Mouse (Mus musculus): ENCODE measurements around the gene Rnf144b. TPM values are rescaled to one million over a fixed set of nuclear protein-coding genes. Genes with fewer than 3 reads are reported as not detected.

Rnf144b gene
- polyA plus RNA-seq, 1 experiment from 2014 or later = 0.98 TPM

DNA sequence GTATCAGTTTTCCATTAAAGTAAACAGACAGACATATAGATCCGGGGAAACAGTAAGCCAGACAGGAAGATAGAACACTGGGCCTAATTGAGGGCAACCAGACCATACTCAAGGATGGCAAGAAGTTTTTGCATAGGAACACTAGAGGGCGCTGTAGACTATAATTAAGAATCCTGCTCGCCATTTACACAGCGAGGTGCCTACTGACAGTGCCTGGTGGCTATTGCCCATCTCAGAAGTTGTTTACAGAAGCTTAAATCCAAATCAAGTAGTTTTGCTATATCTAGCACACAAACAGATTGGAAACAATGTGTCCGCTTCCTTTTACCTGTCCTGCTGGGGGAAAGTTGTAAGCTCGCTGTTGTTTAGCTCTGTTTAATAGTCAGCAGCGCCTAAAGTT is 29.9 kb downstream of the Rnf144b start:
- Histone ChIP-seq H3K9me3 (replicated peaks) (no peaks in the 10 kb centered on the region), H3K4me3 (replicated peaks) (no peak overlapping the region), H3K4me2 (no peak overlapping the region), H3K9ac (no peak overlapping the region), H3K27ac (no peak overlapping the region), H3K27me3 (no peaks in the 10 kb centered on the region), H3K36me3 (no peaks in the 10 kb centered on the region), H3K4me1 (replicated peaks) (peaks cover 8% of the 10 kb centered on the region; the same call in 1 of the 2 replicates)
- 34% methylated on average over 7 of the region's 7 CpGs for WGBS (ENCODE audit: insufficient replicate concordance)
- DNase-seq (peak; percentile 34), ATAC-seq (ENCODE audit: low read depth) (no peak)

GRCm38 (mm10) chr13:47153206-47153605 is 30.8 kb downstream of the Rnf144b start:
- H3K36me3 ChIP-seq = no peaks in the 10 kb centered on the region
- no peak for ATAC-seq (ENCODE audit: low read depth)
- no peak overlapping the region for H3K27ac ChIP-seq
- no peak overlapping the region for H3K4me2 ChIP-seq
- 70% methylated on average over 5 of the region's 5 CpGs for WGBS (ENCODE audit: insufficient replicate concordance)
- no peak overlapping the region for H3K4me3 ChIP-seq (replicated peaks)
- no peaks in the 10 kb centered on the region for H3K9me3 ChIP-seq (replicated peaks)
- H3K9ac ChIP-seq = no peak overlapping the region
- H3K4me1 ChIP-seq (replicated peaks) = peaks cover 7% of the 10 kb centered on the region; the same call in 1 of the 2 replicates
- H3K27me3 ChIP-seq = no peaks in the 10 kb centered on the region
- no peak for DNase-seq

DNA sequence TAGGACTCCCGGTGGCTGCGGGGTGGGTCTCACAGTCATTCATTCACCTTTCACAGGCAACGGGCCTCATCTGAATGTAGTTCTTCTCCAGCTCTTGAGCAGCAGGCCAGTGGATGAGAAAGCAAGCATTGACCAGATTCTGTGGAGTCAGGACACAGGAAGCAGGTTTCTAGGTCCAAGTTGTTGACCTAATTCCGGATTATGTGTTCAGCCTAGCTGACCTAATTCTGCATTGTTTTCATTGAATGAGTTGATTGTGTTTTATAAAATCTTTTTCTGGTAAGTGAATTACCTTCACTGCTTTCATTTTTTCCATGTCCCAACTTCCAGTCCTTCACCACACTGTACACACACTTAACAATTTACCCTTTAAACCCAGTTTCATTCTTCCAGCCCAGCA is 32.4 kb downstream of the Rnf144b start:
- ATAC-seq (ENCODE audit: low read depth) (no peak), DNase-seq (no peak)
- Histone ChIP-seq H3K4me1 (replicated peaks) (no peaks in the 10 kb centered on the region), H3K4me2 (no peak overlapping the region), H3K27me3 (no peaks in the 10 kb centered on the region), H3K27ac (no peak overlapping the region), H3K9ac (no peak overlapping the region), H3K4me3 (replicated peaks) (no peak overlapping the region), H3K9me3 (replicated peaks) (no peaks in the 10 kb centered on the region), H3K36me3 (no peaks in the 10 kb centered on the region)
- WGBS (ENCODE audit: insufficient replicate concordance) = 72% methylated on average over 4 of the region's 4 CpGs

GRCm38 (mm10) chr13:47156841-47157240 is 34.4 kb downstream of the Rnf144b start:
- Histone ChIP-seq H3K4me1 (replicated peaks) (no peaks in the 10 kb centered on the region), H3K9ac (no peak overlapping the region), H3K9me3 (replicated peaks) (no peaks in the 10 kb centered on the region), H3K27ac (no peak overlapping the region), H3K27me3 (no peaks in the 10 kb centered on the region), H3K4me2 (no peak overlapping the region), H3K36me3 (no peaks in the 10 kb centered on the region), H3K4me3 (replicated peaks) (no peak overlapping the region)
- DNase-seq = no peak
- 56% methylated on average over 5 of the region's 5 CpGs for WGBS (ENCODE audit: insufficient replicate concordance)
- no peak for ATAC-seq (ENCODE audit: low read depth)

DNA sequence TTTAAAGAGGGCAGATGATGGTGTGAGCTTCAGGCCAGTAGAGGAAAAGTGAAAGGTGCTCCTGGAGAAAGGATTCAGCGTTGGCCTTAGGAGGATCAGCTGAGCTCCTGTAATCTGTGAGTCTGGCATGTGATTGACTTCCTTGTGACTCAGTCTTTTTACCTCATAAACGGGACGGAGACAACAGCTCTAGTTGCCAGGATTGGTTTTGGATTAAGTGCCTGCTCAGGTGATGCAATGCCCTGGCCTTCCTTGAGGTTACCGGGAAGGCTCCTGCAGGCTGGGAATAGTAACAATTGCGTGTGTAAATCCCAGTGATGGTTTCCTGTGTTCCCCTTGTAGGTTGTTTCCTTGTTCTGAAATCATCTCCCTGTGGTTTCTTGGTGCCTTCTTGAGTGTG is 39.5 kb downstream of the Rnf144b start:
- ATAC-seq (ENCODE audit: low read depth) (no peak), DNase-seq (no peak)
- Histone ChIP-seq H3K4me1 (replicated peaks) (no peaks in the 10 kb centered on the region), H3K9ac (no peak overlapping the region), H3K27ac (no peak overlapping the region), H3K4me2 (no peak overlapping the region), H3K36me3 (no peaks in the 10 kb centered on the region), H3K4me3 (replicated peaks) (no peak overlapping the region), H3K27me3 (no peaks in the 10 kb centered on the region), H3K9me3 (replicated peaks) (no peaks in the 10 kb centered on the region)
- WGBS (ENCODE audit: insufficient replicate concordance) = 57% methylated on average over 5 of the region's 5 CpGs

DNA sequence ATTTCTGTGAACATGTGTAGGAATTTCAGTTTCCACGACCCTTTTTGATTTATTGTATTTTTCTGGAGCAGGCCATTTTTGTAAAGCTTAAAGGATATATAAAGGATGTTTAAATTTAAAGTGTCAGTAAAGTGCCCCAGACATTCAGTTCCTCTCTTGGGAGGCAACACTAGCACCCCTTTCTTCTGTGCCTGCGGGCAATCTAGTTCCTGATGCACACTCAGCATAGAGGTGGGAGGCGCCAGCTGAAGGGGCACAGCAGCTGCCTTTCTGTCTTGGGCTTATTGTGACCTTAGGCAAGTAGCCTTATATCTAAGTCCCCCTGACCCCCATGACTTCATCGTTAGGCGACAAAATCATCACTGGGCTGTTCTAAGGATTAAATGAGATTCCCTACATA is 42.3 kb downstream of the Rnf144b start:
- peaks cover 2% of the 10 kb centered on the region; the same call in 1 of the 2 replicates for H3K4me1 ChIP-seq (replicated peaks)
- no peaks in the 10 kb centered on the region for H3K27me3 ChIP-seq
- H3K36me3 ChIP-seq = no peaks in the 10 kb centered on the region
- no peak for DNase-seq
- WGBS (ENCODE audit: insufficient replicate concordance) = 70% methylated on average over 5 of the region's 5 CpGs
- H3K9ac ChIP-seq = no peak overlapping the region
- H3K9me3 ChIP-seq (replicated peaks) = no peaks in the 10 kb centered on the region
- ATAC-seq (ENCODE audit: low read depth) = no peak
- H3K4me3 ChIP-seq (replicated peaks) = no peak overlapping the region
- no peak overlapping the region for H3K27ac ChIP-seq
- no peak overlapping the region for H3K4me2 ChIP-seq

GRCm38 (mm10) chr13:47165261-47165660 is 42.8 kb downstream of the Rnf144b start:
- Histone ChIP-seq H3K9me3 (replicated peaks) (no peaks in the 10 kb centered on the region), H3K9ac (no peak overlapping the region), H3K27me3 (no peaks in the 10 kb centered on the region), H3K4me2 (no peak overlapping the region), H3K4me3 (replicated peaks) (no peak overlapping the region), H3K27ac (no peak overlapping the region), H3K4me1 (replicated peaks) (peaks cover 4% of the 10 kb centered on the region; the same call in 1 of the 2 replicates), H3K36me3 (no peaks in the 10 kb centered on the region)
- no peak for ATAC-seq (ENCODE audit: low read depth)
- 58% methylated on average over 2 of the region's 2 CpGs for WGBS (ENCODE audit: insufficient replicate concordance)
- no peak for DNase-seq

DNA sequence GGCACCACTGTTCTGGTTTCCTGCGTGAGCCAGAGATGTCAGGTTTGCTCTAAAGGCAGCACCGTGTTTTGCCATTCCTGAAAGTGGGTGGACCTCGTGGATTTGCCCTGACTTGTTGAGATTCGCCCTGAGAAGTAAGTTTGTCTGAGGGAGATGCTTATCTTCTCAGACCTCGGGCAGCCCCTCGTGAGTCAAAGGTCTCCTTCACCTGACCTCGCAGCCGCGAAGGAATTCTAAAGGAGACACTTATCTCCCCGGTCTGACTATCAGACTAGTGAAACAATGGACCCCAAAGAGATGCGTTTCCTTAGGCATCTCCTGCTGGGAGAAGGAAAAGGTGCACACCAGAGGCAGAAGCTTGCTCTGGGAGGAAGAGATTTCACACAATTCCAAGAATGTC is 46.0 kb downstream of the Rnf144b start:
- H3K27me3 ChIP-seq = no peaks in the 10 kb centered on the region
- H3K27ac ChIP-seq = no peak overlapping the region
- peaks cover 10% of the 10 kb centered on the region; the same call in 1 of the 2 replicates for H3K4me1 ChIP-seq (replicated peaks)
- H3K4me2 ChIP-seq = no peak overlapping the region
- H3K36me3 ChIP-seq = no peaks in the 10 kb centered on the region
- no peak for ATAC-seq (ENCODE audit: low read depth)
- H3K4me3 ChIP-seq (replicated peaks) = no peak overlapping the region
- DNase-seq = no peak
- 42% methylated on average over 11 of the region's 11 CpGs for WGBS (ENCODE audit: insufficient replicate concordance)
- no peak overlapping the region for H3K9ac ChIP-seq
- H3K9me3 ChIP-seq (replicated peaks) = no peaks in the 10 kb centered on the region

GRCm38 (mm10) chr13:47170026-47170425 is 47.6 kb downstream of the Rnf144b start:
- peak overlapping the region; percentile 75 for H3K27ac ChIP-seq
- no peak overlapping the region for H3K9ac ChIP-seq
- WGBS (ENCODE audit: insufficient replicate concordance) = 56% methylated on average over 4 of the region's 4 CpGs
- no peak overlapping the region for H3K4me2 ChIP-seq
- H3K36me3 ChIP-seq = no peaks in the 10 kb centered on the region
- no peaks in the 10 kb centered on the region for H3K9me3 ChIP-seq (replicated peaks)
- no peak overlapping the region for H3K4me3 ChIP-seq (replicated peaks)
- no peak for DNase-seq
- H3K4me1 ChIP-seq (replicated peaks) = peaks cover 10% of the 10 kb centered on the region; the same call in 1 of the 2 replicates
- no peaks in the 10 kb centered on the region for H3K27me3 ChIP-seq
- ATAC-seq (ENCODE audit: low read depth) = no peak

DNA sequence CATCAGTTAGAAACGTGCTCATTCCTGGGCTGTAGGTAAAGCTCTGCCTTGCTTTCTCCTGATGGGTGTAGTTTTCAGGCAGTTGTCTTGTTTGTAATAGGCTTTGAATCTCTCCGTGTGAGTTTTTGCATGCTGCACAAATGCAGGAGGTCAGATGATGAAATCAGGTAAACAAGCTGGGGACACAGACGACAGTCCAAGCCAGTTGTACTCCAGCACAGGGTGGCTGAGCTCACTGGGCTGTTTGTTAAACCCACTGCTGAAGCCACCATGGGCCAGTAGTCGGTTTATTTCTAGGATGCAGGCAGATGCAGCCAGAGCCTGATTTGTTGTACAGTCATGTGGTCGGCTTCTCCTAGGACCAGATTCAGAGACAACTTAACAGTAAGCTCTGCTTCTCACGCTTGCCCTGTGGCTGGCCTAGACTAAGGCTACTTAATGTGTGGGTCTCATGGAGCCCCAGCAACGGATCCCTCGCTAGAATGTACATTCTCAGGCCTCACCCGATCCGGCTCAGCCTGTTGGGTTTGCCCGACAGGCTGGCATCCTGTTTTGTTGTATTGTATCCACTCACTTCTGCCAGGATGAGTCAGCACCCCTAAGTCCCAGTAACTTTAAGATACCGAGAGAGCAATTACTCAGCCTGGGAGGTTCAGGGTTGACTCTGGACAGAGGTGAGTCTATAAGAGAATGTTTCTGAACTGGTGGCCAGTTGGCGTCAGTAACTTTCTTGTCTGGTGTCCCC is 48.5 kb downstream of the Rnf144b start:
- no peaks in the 10 kb centered on the region for H3K27me3 ChIP-seq
- H3K36me3 ChIP-seq = no peaks in the 10 kb centered on the region
- H3K4me3 ChIP-seq (replicated peaks) = no peak overlapping the region
- ATAC-seq (ENCODE audit: low read depth) = peak; percentile 78
- H3K4me1 ChIP-seq (replicated peaks) = peaks cover 10% of the 10 kb centered on the region; the same call in 1 of the 2 replicates
- H3K27ac ChIP-seq = peak overlapping the region; percentile 75
- H3K4me2 ChIP-seq = no peak overlapping the region
- no peaks in the 10 kb centered on the region for H3K9me3 ChIP-seq (replicated peaks)
- WGBS (ENCODE audit: insufficient replicate concordance) = 53% methylated on average over 13 of the region's 13 CpGs
- no peak overlapping the region for H3K9ac ChIP-seq
- DNase-seq = no peak

- ATAC-seq (ENCODE audit: low read depth) = no peak
- H3K4me3 ChIP-seq (replicated peaks) = no peak overlapping the region
- no peak overlapping the region for H3K4me2 ChIP-seq
- H3K36me3 ChIP-seq = no peaks in the 10 kb centered on the region
- no peak for DNase-seq
- H3K27me3 ChIP-seq = no peaks in the 10 kb centered on the region
- 65% methylated on average over 10 of the region's 10 CpGs for WGBS (ENCODE audit: insufficient replicate concordance)
- no peaks in the 10 kb centered on the region for H3K9me3 ChIP-seq (replicated peaks)
- H3K27ac ChIP-seq = no peak overlapping the region
- H3K4me1 ChIP-seq (replicated peaks) = peaks cover 10% of the 10 kb centered on the region; the same call in 1 of the 2 replicates
- H3K9ac ChIP-seq = no peak overlapping the region
Measured at GRCm38 (mm10) chr13:47172891-47173290, 50.4 kb downstream of the Rnf144b start.

DNA sequence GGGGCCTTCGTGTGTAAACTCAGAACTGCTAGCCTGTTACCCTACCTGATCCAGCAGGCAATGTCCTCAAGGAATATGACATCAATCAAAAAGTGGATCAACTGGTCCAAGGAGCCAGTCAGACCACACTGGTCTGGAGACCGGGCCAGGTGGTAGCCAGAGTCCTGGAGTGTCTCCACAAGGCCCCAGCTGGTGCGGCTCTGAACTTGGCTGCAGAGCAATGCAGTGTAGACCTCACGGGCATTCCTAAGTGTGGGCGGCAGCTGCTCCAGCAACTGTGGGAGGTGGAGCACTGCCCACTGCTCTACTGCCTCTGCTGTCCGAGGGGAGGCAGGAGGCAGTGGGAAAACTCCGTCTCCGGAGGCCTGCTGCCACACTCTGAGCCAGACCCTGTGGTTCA is 55.7 kb downstream of the Rnf144b start:
- Histone ChIP-seq H3K4me3 (replicated peaks) (no peak overlapping the region), H3K9ac (no peak overlapping the region), H3K36me3 (no peaks in the 10 kb centered on the region), H3K9me3 (replicated peaks) (no peaks in the 10 kb centered on the region), H3K4me1 (replicated peaks) (peaks cover 9% of the 10 kb centered on the region), H3K27me3 (0 out of 2 replicates have a peak, but pooled peaks cover 3% of the 10 kb centered on the region), H3K27ac (no peak overlapping the region), H3K4me2 (no peak overlapping the region)
- 63% methylated on average over 8 of the region's 8 CpGs for WGBS (ENCODE audit: insufficient replicate concordance)
- DNase-seq (no peak), ATAC-seq (ENCODE audit: low read depth) (no peak)

Measured in liver, embryonic 13.5 days (tissue).